Comparison of ENCODE assay signal across 27 mouse cellular contexts in genomic region chr11:46372331-46372953, GRCm38 (mm10). TPM values are rescaled to one million over a fixed set of nuclear protein-coding genes. Genes with fewer than 3 reads are reported as not detected.
DNase-seq lines count a peak whose midpoint lies in the region; TF ChIP-seq lines count a peak whose summit lies in the region.
"Had no signal": no experiment of that assay in that cellular context is flagged by ENCODE, and none has a peak within 500 bp of the region (broad histone marks: within the 10 kb centered on the region; RNA-seq: fewer than 3 reads in every experiment).

No protein-coding gene starts in this region.

- H3K4me3 ChIP-seq in small intestine, adult 2 months (ENCODE audit: low read depth, low read length), result no peak overlapping the region
- H3K4me3 ChIP-seq: forebrain, embryonic 10.5 days; heart, embryonic 15.5 days; intestine, embryonic 15.5 days; midbrain, embryonic 12.5 days had no signal

- H3K36me3 ChIP-seq in small intestine, adult 2 months (ENCODE audit: control insufficient read depth, insufficient read depth, low read length), result no peaks in the 10 kb centered on the region
- H3K36me3 ChIP-seq: forebrain, embryonic 10.5 days; heart, embryonic 15.5 days; intestine, embryonic 15.5 days; midbrain, embryonic 12.5 days had no signal

- H3K4me1 ChIP-seq in small intestine, adult 2 months (ENCODE audit: control insufficient read depth, insufficient read depth, insufficient read length, low read length), result no peaks in the 10 kb centered on the region
- H3K4me1 ChIP-seq: forebrain, embryonic 10.5 days; heart, embryonic 15.5 days; intestine, embryonic 15.5 days; midbrain, embryonic 12.5 days had no signal

- peak overlapping the region; percentile 92 for H3K27ac ChIP-seq in small intestine, adult 2 months (ENCODE audit: insufficient read depth, low read depth, low read length)
- H3K27ac ChIP-seq: forebrain, embryonic 10.5 days; heart, embryonic 15.5 days; hindbrain, embryonic 14.5 days; intestine, embryonic 15.5 days; midbrain, embryonic 12.5 days; stomach, postnatal 0 days had no signal

- H3K27me3 ChIP-seq in small intestine, adult 2 months (ENCODE audit: control insufficient read depth, insufficient read depth, low read length), result no peaks in the 10 kb centered on the region
- H3K27me3 ChIP-seq: heart, embryonic 15.5 days; intestine, embryonic 15.5 days; midbrain, embryonic 12.5 days had no signal

- no peak for TF ChIP-seq POLR2A in small intestine, adult 2 months (IDR thresholded peaks at IDR 0.05; ENCODE audit: low read depth, low read length)

- DNase-seq in thymus, postnatal 0 days (ENCODE audit: low spot score), result peak; percentile 75
- no peak for DNase-seq in thymus, adult 18-20 months
- peak; percentile 71 for DNase-seq in T-cell, adult 2 months (ENCODE audit: low spot score)
- DNase-seq in induced T-regulatory cell, adult 2 months (ENCODE audit: low read depth), result peak; percentile 86
- DNase-seq in embryo, embryonic 10 days (ENCODE audit: low spot score), result no peak
- DNase-seq in c-Kit-positive CD71-positive TER-119-positive erythroid progenitor cells, embryonic 14.5 days (ENCODE audit: low spot score), result no peak
- DNase-seq: adrenal gland, adult 2 months; cerebellum, adult 9-10 months; forebrain, postnatal 0 days; gastrocnemius, postnatal 36 days; heart, postnatal 36 days; kidney, adult 8-10 months; kidney, postnatal 10 days; left cerebral cortex, postnatal 4 days; liver, postnatal 0 days; lung, postnatal 10 days; retina, postnatal 1 day; thymus, postnatal 4 days had no signal

- TF ChIP-seq CTCF in small intestine, adult 2 months (IDR thresholded peaks at IDR 0.05; ENCODE audit: extremely low read depth, insufficient read length, insufficient replicate concordance, low read depth, low read length), result no peak

- 69% methylated on average over 8 of the region's 8 CpGs for WGBS in small intestine, adult 2 months

RNA-seq across cellular contexts. Expression of gene Itk, which starts 16.9 kb away (rescaled TPM):
- 99.7 and 113 TPM in 2 replicates for polyA plus RNA-seq in thymus, postnatal 0 days (2015; fragmentation: Nextera tagmentation; extraction: Ambion mirVana)
- polyA plus RNA-seq in small intestine, adult 2 months (2012; rRNA removed), result 0.52 and 1.1 TPM in 2 replicates
- polyA plus RNA-seq: embryonic facial prominence, embryonic 11.5 days; forebrain, embryonic 10.5 days had no signal

RNA-seq across cellular contexts. Expression of gene Fam71b, which starts 23.9 kb away (rescaled TPM):
- polyA plus RNA-seq in thymus, postnatal 0 days (2015; fragmentation: Nextera tagmentation; extraction: Ambion mirVana), result 0.73 and 1.1 TPM in 2 replicates
- polyA plus RNA-seq in small intestine, adult 2 months (2012; rRNA removed), result 0.33 and 0.38 TPM in 2 replicates
- polyA plus RNA-seq: adrenal gland, adult 2 months; embryonic facial prominence, embryonic 11.5 days; forebrain, embryonic 10.5 days; forebrain, postnatal 0 days; heart, embryonic 15.5 days; hindbrain, embryonic 14.5 days; intestine, embryonic 15.5 days; liver, embryonic 11.5 days; liver, postnatal 0 days; midbrain, embryonic 12.5 days; stomach, postnatal 0 days had no signal

RNA-seq across cellular contexts. Expression of gene Cyfip2, which starts 59.8 kb away (rescaled TPM):
- 62.7 and 67.6 TPM in 2 replicates for polyA plus RNA-seq in thymus, postnatal 0 days (2015; fragmentation: Nextera tagmentation; extraction: Ambion mirVana)
- polyA plus RNA-seq in small intestine, adult 2 months (2012; rRNA removed), result 3.3 and 3.8 TPM in 2 replicates

Comparison
In these comparisons a context has a peak if more than half of its experiments do, and no peak if none do; other contexts are left out.
1. DNase-seq: peak in thymus, postnatal 0 days (single experiment), T-cell, adult 2 months (single experiment) and induced T-regulatory cell, adult 2 months (single experiment); none in thymus, adult 18-20 months (0 of 2), embryo, embryonic 10 days (single experiment) and c-Kit-positive CD71-positive TER-119-positive erythroid progenitor cells, embryonic 14.5 days (single experiment).
2. RNA of gene Itk, which starts 16.9 kb away (polyA plus RNA-seq): 99.7 to 113 TPM in thymus, postnatal 0 days; 0.52 to 1.1 TPM in small intestine, adult 2 months; every median in the first group is over 10 times any median in the second.
3. RNA of gene Cyfip2, which starts 59.8 kb away (polyA plus RNA-seq): 62.7 to 67.6 TPM in thymus, postnatal 0 days; 3.3 to 3.8 TPM in small intestine, adult 2 months; every median in the first group is over 10 times any median in the second.